Mouse (Mus musculus) MEL (cell line): Measurements from ENCODE around the gene Ablim2. TPM values are rescaled to one million over a fixed set of nuclear protein-coding genes. Genes with fewer than 3 reads are reported as not detected.

Experiments used
- DNase-seq: peaks from one replicate; pipeline ENCODE4 v3.0.0; 2011; ENCODE audit warnings: low read depth, low spot score
- H3K27ac ChIP-seq: 2 replicates; pipeline ENCODE4 v1.5.1; 2012; ENCODE audit warnings: low read depth, mild to moderate bottlenecking, control low read depth, low read length, moderate library complexity; ENCODE audit not compliant: control insufficient read depth
- H3K27me3 ChIP-seq, 2 experiments: fragments of 150-350 bp in 1 of 2; sonication (generic) in 1 of 2; 2 replicates each; pipeline ENCODE4 v1.6.1; 2012; ENCODE audit warnings: low read length in 2 of 2, mild to moderate bottlenecking in 2 of 2, improper control_type of control experiment in 1 of 2, moderate library complexity in 1 of 2; ENCODE audit not compliant: insufficient read depth in 2 of 2, control insufficient read depth in 1 of 2
- H3K36me3 ChIP-seq, 2 experiments: 2 replicates each; pipeline ENCODE4 v1.6.1; 2012 to 2014; ENCODE audit warnings: low read length in 2 of 2, improper control_type of control experiment in 1 of 2, inconsistent platforms in 1 of 2, mild to moderate bottlenecking in 1 of 2; ENCODE audit not compliant: insufficient read depth in 2 of 2, control insufficient read depth in 1 of 2
- H3K4me1 ChIP-seq, 2 experiments: fragments of 150-350 bp in 1 of 2; sonication (generic) in 1 of 2; 2 replicates each; pipeline ENCODE4 v1.6.1; 2012; ENCODE audit warnings: low read length in 2 of 2, improper control_type of control experiment in 1 of 2, mild to moderate bottlenecking in 1 of 2; ENCODE audit not compliant: insufficient read depth in 2 of 2, control insufficient read depth in 1 of 2
- H3K4me3 ChIP-seq, 2 experiments: fragments of 150-350 bp in 1 of 2; sonication (generic) in 1 of 2; 2 replicates each; pipeline ENCODE4 v1.5.1; 2012; ENCODE audit warnings: low read depth in 2 of 2, low read length in 2 of 2, mild to moderate bottlenecking in 2 of 2, moderate library complexity in 2 of 2, control low read depth in 1 of 2, improper control_type of control experiment in 1 of 2; ENCODE audit not compliant: control insufficient read depth in 1 of 2, insufficient read depth in 1 of 2
- H3K79me2 ChIP-seq: 2 replicates; pipeline ENCODE4 v1.6.1; 2012; ENCODE audit warnings: mild to moderate bottlenecking, low read length, moderate library complexity; ENCODE audit not compliant: control insufficient read depth, poor library complexity, insufficient read depth
- H3K9ac ChIP-seq: 2 replicates; pipeline ENCODE4 v1.6.1; 2012; ENCODE audit warnings: low read depth, mild to moderate bottlenecking, control low read depth, low read length, moderate library complexity; ENCODE audit not compliant: control insufficient read depth, poor library complexity, severe bottlenecking
- H3K9me3 ChIP-seq: fragments of 150-350 bp; sonication (generic); replicated peaks from 2 replicates; pipeline ENCODE4 v1.6.1; 2012; ENCODE audit warnings: mild to moderate bottlenecking, low read length, improper control_type of control experiment, moderate library complexity; ENCODE audit not compliant: insufficient read depth
- CHD1 ChIP-seq: IDR thresholded peaks from 2 replicates; pipeline ENCODE4 v1.6.1; 2012; ENCODE audit warnings: low read depth, mild to moderate bottlenecking, inconsistent platforms, low read length, improper control_type of control experiment
- ETS1 ChIP-seq: IDR thresholded peaks from 2 replicates; pipeline ENCODE4 v1.6.1; 2012; ENCODE audit warnings: low read depth, mild to moderate bottlenecking, inconsistent platforms, low read length, improper control_type of control experiment, moderate library complexity
- GATA1 ChIP-seq: IDR thresholded peaks from 2 replicates; pipeline ENCODE4 v1.6.1; 2011; ENCODE audit warnings: low read depth, low read length, improper control_type of control experiment
- MAFK ChIP-seq: IDR thresholded peaks from 2 replicates; pipeline ENCODE4 v1.6.1; 2011; ENCODE audit warnings: low read depth, mild to moderate bottlenecking, low read length, improper control_type of control experiment, borderline replicate concordance
- MAX ChIP-seq: IDR thresholded peaks from 2 replicates; pipeline ENCODE4 v1.6.1; 2011; ENCODE audit warnings: low read length, improper control_type of control experiment
- MEF2A ChIP-seq: IDR thresholded peaks from 2 replicates; pipeline ENCODE4 v1.6.1; 2014; ENCODE audit warnings: low read depth, mild to moderate bottlenecking, inconsistent platforms, low read length, improper control_type of control experiment; ENCODE audit not compliant: poor library complexity, insufficient replicate concordance, severe bottlenecking; ENCODE audit errors: extremely low read depth
- MXI1 ChIP-seq: IDR thresholded peaks from 2 replicates; pipeline ENCODE4 v1.6.1; 2011; ENCODE audit warnings: mild to moderate bottlenecking, low read depth, low read length, improper control_type of control experiment
- MYB ChIP-seq: IDR thresholded peaks from 2 replicates; pipeline ENCODE4 v1.6.1; 2011; ENCODE audit warnings: mild to moderate bottlenecking, low read depth, low read length, improper control_type of control experiment
- MYC ChIP-seq: IDR thresholded peaks from 2 replicates; pipeline ENCODE4 v1.6.1; 2011; ENCODE audit warnings: low read depth, mild to moderate bottlenecking, low read length, improper control_type of control experiment, moderate library complexity
- NELFE ChIP-seq: IDR thresholded peaks from 2 replicates; pipeline ENCODE4 v1.6.1; 2011; ENCODE audit warnings: low read depth, low read length, improper control_type of control experiment
- NRF1 ChIP-seq: IDR thresholded peaks from 2 replicates; pipeline ENCODE4 v1.6.1; 2014; ENCODE audit warnings: low read depth, mild to moderate bottlenecking, inconsistent platforms, low read length, improper control_type of control experiment, moderate library complexity; ENCODE audit not compliant: poor library complexity, insufficient read depth, severe bottlenecking
- POLR2A ChIP-seq, 2 experiments: IDR thresholded peaks; 2 replicates each; pipeline ENCODE4 v1.6.1; 2011 to 2012; ENCODE audit warnings: low read length in 2 of 2, mild to moderate bottlenecking in 2 of 2, control low read depth in 1 of 2, improper control_type of control experiment in 1 of 2, low read depth in 1 of 2, moderate library complexity in 1 of 2; ENCODE audit not compliant: control insufficient read depth in 1 of 2, insufficient read depth in 1 of 2, poor library complexity in 1 of 2
- POLR2AphosphoS2 ChIP-seq: IDR thresholded peaks from 2 replicates; pipeline ENCODE4 v1.6.1; 2011; ENCODE audit warnings: low read length, improper control_type of control experiment
- POLR2AphosphoS5 ChIP-seq: IDR thresholded peaks from 2 replicates; pipeline ENCODE4 v1.6.1; 2012; ENCODE audit warnings: low read depth, borderline replicate concordance, mild to moderate bottlenecking, inconsistent platforms, low read length, moderate library complexity, mixed read lengths
- RAD21 ChIP-seq: IDR thresholded peaks from 2 replicates; pipeline ENCODE4 v1.6.1; 2011; ENCODE audit warnings: mild to moderate bottlenecking, low read depth, low read length, improper control_type of control experiment
- RCOR1 ChIP-seq: IDR thresholded peaks from 2 replicates; pipeline ENCODE4 v1.6.1; 2012; ENCODE audit warnings: low read depth, mild to moderate bottlenecking, inconsistent platforms, low read length, improper control_type of control experiment
- SMC3 ChIP-seq: IDR thresholded peaks from 2 replicates; pipeline ENCODE4 v1.6.1; 2011; ENCODE audit warnings: low read depth, low read length, improper control_type of control experiment
- TBP ChIP-seq: IDR thresholded peaks from 2 replicates; pipeline ENCODE4 v1.8.0; 2011; ENCODE audit warnings: low read depth, low read length, improper control_type of control experiment
- TCF12 ChIP-seq: IDR thresholded peaks from 2 replicates; pipeline ENCODE4 v1.6.1; 2014; ENCODE audit warnings: low read depth, mild to moderate bottlenecking, inconsistent platforms, low read length, improper control_type of control experiment, moderate library complexity
- USF1 ChIP-seq: IDR thresholded peaks from 2 replicates; pipeline ENCODE4 v1.6.1; 2014; ENCODE audit warnings: low read depth, mild to moderate bottlenecking, inconsistent platforms, low read length, improper control_type of control experiment, moderate library complexity
- USF2 ChIP-seq, 2 experiments: IDR thresholded peaks; 2 replicates each; pipeline ENCODE4 v1.6.1; 2011 to 2012; ENCODE audit warnings: improper control_type of control experiment in 2 of 2, low read length in 2 of 2, borderline replicate concordance in 1 of 2, inconsistent platforms in 1 of 2, low read depth in 1 of 2, mild to moderate bottlenecking in 1 of 2; ENCODE audit not compliant: insufficient read depth in 1 of 2
- ZC3H11A ChIP-seq: IDR thresholded peaks from 2 replicates; pipeline ENCODE4 v1.6.1; 2012; ENCODE audit warnings: low read depth, mild to moderate bottlenecking, inconsistent platforms, low read length, improper control_type of control experiment
- ZKSCAN1 ChIP-seq: IDR thresholded peaks from 2 replicates; pipeline ENCODE4 v1.6.1; 2012; ENCODE audit warnings: low read depth, mild to moderate bottlenecking, inconsistent platforms, low read length, improper control_type of control experiment, moderate library complexity
- polyA plus RNA-seq, 2 experiments: library from polyadenylated mRNA; stranded (reverse) in 1 of 2; unstranded in 1 of 2; fragments of >175 nt in 1 of 2; fragments of >200 nt in 1 of 2; gene quantifications; 2 replicates each; pipeline versions ENCODE4 v1.2.1 to v1.2.4; 2012; ENCODE audit warnings: low replicate concordance in 2 of 2, low read depth in 1 of 2; ENCODE audit not compliant: insufficient read length in 2 of 2, insufficient read depth in 1 of 2, missing spikeins in 1 of 2
- total RNA-seq: library from RNA; depleted of rRNA; stranded (reverse); fragments of 300-350 nt; gene quantifications from 2 replicates; pipeline ENCODE4 v1.2.3, GENCODE M21; 2012

Gene Ablim2
- total and polyA plus RNA-seq, 3 experiments: not detected

GRCm38 (mm10) chr5:35890985-35891730 lies 133.5 kb downstream of the Ablim2 start:
- H3K9me3 ChIP-seq: no peaks in the 10 kb centered on the region; the same call in 1 of the 2 replicates
- H3K9ac ChIP-seq: no peak overlapping the region
- no peaks in the 10 kb centered on the region for H3K36me3 ChIP-seq
- no peaks in the 10 kb centered on the region for H3K79me2 ChIP-seq
- no peak overlapping the region for H3K4me3 ChIP-seq
- DNase-seq: no peak
- no peaks in the 10 kb centered on the region for H3K27me3 ChIP-seq
- no peak overlapping the region for H3K27ac ChIP-seq
- H3K4me1 ChIP-seq: no peaks in the 10 kb centered on the region
- TF ChIP-seq TCF12 (no peak), POLR2AphosphoS2 (no peak), USF2 (IDR thresholded peaks at IDR 0.05; ENCODE audit: borderline replicate concordance in 1 of 2, insufficient read depth in 1 of 2, low read depth in 1 of 2, low read length in 2 of 2) (no peak), RAD21 (no peak), MAX (no peak), MYC (no peak), MYB (no peak), POLR2A (IDR thresholded peaks at IDR 0.05; ENCODE audit: control insufficient read depth in 1 of 2, insufficient read depth in 1 of 2, low read depth in 1 of 2, low read length in 2 of 2, poor library complexity in 1 of 2) (no peak), MAFK (no peak), SMC3 (no peak), CHD1 (no peak), ZC3H11A (no peak), MXI1 (no peak), TBP (no peak), POLR2AphosphoS5 (no peak)

- Histone ChIP-seq H3K9ac (no peak overlapping the region), H3K4me1 (no peaks in the 10 kb centered on the region), H3K9me3 (no peaks in the 10 kb centered on the region), H3K27me3 (no peaks in the 10 kb centered on the region), H3K4me3 (no peak overlapping the region), H3K36me3 (no peaks in the 10 kb centered on the region), H3K79me2 (no peaks in the 10 kb centered on the region), H3K27ac (no peak overlapping the region)
- TF ChIP-seq SMC3 (no peak), TCF12 (no peak), RCOR1 (no peak), MAFK (no peak), GATA1 (no peak), USF1 (no peak), NELFE (no peak), POLR2AphosphoS5 (no peak), MYB (no peak), ZKSCAN1 (no peak), MEF2A (no peak), NRF1 (no peak), ETS1 (no peak), POLR2AphosphoS2 (no peak), CHD1 (no peak)
- DNase-seq: no peak
These were observed 134.7 kb downstream of the Ablim2 start for GRCm38 (mm10) chr5:35892363-35892762.
